ENCODE assay signal across 29 mouse cellular contexts in the genomic region with DNA sequence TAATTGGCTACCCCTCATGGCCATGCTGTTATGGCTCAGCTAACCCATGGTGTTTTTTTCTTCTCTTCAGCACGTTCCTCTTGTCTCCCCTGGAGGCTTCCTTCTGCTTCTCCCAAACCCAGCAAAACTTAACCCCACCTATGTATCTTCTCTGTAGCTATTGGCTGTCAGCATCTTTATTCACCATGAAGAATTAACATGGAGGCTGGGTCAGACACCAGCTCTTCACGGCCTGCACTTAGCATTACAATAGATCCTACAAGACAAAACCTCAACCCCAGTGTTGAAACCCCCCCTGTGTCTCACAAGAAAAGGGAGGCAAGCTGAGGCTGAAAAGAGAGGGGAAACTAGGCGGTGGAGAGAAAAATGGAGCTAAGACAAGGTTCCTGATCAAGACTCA.
A peak's percentile ranks its signal among the peaks of the same experiment; 100 is the strongest.
DNase-seq lines count a peak whose midpoint lies in the region; ATAC-seq and TF ChIP-seq lines count a peak whose summit lies in the region.
"Had no signal": no experiment of that assay in that cellular context is flagged by ENCODE, and none has a peak within 500 bp of the region (broad histone marks: within the 10 kb centered on the region; RNA-seq: fewer than 3 reads in every experiment).

No protein-coding gene starts in this region.

- no peak overlapping the region for H3K4me2 ChIP-seq in midbrain, embryonic 11.5 days
- H3K4me2 ChIP-seq in midbrain, embryonic 16.5 days (ENCODE audit: low read length), result no peak overlapping the region
- H3K4me2 ChIP-seq: embryonic facial prominence, embryonic 12.5 days; heart, embryonic 11.5 days; limb, embryonic 15.5 days; liver, embryonic 13.5 days; stomach, embryonic 15.5 days had no signal

- H3K9ac ChIP-seq in midbrain, embryonic 11.5 days (ENCODE audit: low read length), result no peak overlapping the region
- no peak overlapping the region for H3K9ac ChIP-seq in midbrain, embryonic 16.5 days (ENCODE audit: low read depth, low read length)
- H3K9ac ChIP-seq in ES-E14 (ENCODE audit: insufficient read depth, low read depth, low read length, poor library complexity, severe bottlenecking), result no peak overlapping the region; the same call in 1 of the 2 replicates
- H3K9ac ChIP-seq: embryonic facial prominence, embryonic 12.5 days; limb, embryonic 15.5 days; liver, embryonic 13.5 days; stomach, embryonic 15.5 days had no signal

- DNase-seq in embryo, embryonic 11 days, result peak; percentile 1
- DNase-seq in embryo, embryonic 10 days (ENCODE audit: low spot score), result no peak
- DNase-seq in midbrain, embryonic 11.5 days (ENCODE audit: low spot score, missing footprints), result no peak
- peak; percentile 50 for DNase-seq in ES-E14 (ENCODE audit: low read depth, low spot score)
- DNase-seq in heart, adult 8-10 months (ENCODE audit: low spot score), result no peak
- DNase-seq in cerebellum, adult 18-20 months, result no peak
- DNase-seq: adrenal gland, postnatal 14 days; cerebellum, adult 11 months; cerebellum, adult 9-11 months; gastrocnemius, postnatal 14 days; heart, postnatal 4 days; kidney, adult 9 months; kidney, postnatal 10 days; layer of hippocampus, postnatal 36 days; liver, embryonic 13.5 days; lung, adult 18-20 months; lung, postnatal 4 days; right cerebral cortex, postnatal 25 days; thymus, postnatal 14 days had no signal

- H3K36me3 ChIP-seq in midbrain, embryonic 11.5 days (ENCODE audit: control insufficient read depth, insufficient read depth, low read length), result no peaks in the 10 kb centered on the region
- H3K36me3 ChIP-seq in midbrain, embryonic 16.5 days (ENCODE audit: control insufficient read depth, insufficient read depth, low read length), result no peaks in the 10 kb centered on the region
- no peaks in the 10 kb centered on the region for H3K36me3 ChIP-seq in ES-E14 (ENCODE audit: control insufficient read depth, insufficient read depth, low read length, poor library complexity, severe bottlenecking)
- H3K36me3 ChIP-seq: embryonic facial prominence, embryonic 12.5 days; limb, embryonic 10.5 days; limb, embryonic 15.5 days; liver, embryonic 13.5 days; stomach, embryonic 15.5 days had no signal

- no peaks in the 10 kb centered on the region for H3K27me3 ChIP-seq in midbrain, embryonic 11.5 days (ENCODE audit: control insufficient read depth, insufficient read depth, low read length)
- no peaks in the 10 kb centered on the region for H3K27me3 ChIP-seq in midbrain, embryonic 16.5 days (ENCODE audit: control insufficient read depth, insufficient read depth, low read depth, low read length)
- H3K27me3 ChIP-seq: embryonic facial prominence, embryonic 12.5 days; limb, embryonic 15.5 days; liver, embryonic 13.5 days; megakaryocyte, embryonic 14.5 days; stomach, embryonic 15.5 days had no signal

- 27% methylated on average over 3 of the region's 3 CpGs for WGBS in midbrain, embryonic 11.5 days
- WGBS in midbrain, embryonic 16.5 days, result 31% methylated on average over 3 of the region's 3 CpGs

- no peak overlapping the region for H3K4me3 ChIP-seq in midbrain, embryonic 11.5 days (ENCODE audit: low read depth, low read length)
- no peak overlapping the region for H3K4me3 ChIP-seq in midbrain, embryonic 16.5 days (ENCODE audit: low read depth, low read length)
- peak overlapping the region; percentile 56 to 86 for H3K4me3 ChIP-seq in ES-E14 (ENCODE audit: insufficient read depth in 1 of 2, low read depth in 1 of 2, low read length in 2 of 2, poor library complexity in 1 of 2, severe bottlenecking in 1 of 2)
- H3K4me3 ChIP-seq: embryonic facial prominence, embryonic 12.5 days; limb, embryonic 10.5 days; limb, embryonic 15.5 days; liver, embryonic 13.5 days; megakaryocyte, embryonic 14.5 days; stomach, embryonic 15.5 days had no signal

- no peak overlapping the region for H3K27ac ChIP-seq in midbrain, embryonic 11.5 days (ENCODE audit: low read depth, low read length)
- H3K27ac ChIP-seq in midbrain, embryonic 16.5 days (ENCODE audit: low read length), result no peak overlapping the region
- H3K27ac ChIP-seq in ES-E14 (ENCODE audit: insufficient read depth, low read depth, low read length, poor library complexity, severe bottlenecking), result peak overlapping the region; percentile 91
- H3K27ac ChIP-seq: embryonic facial prominence, embryonic 12.5 days; limb, embryonic 10.5 days; limb, embryonic 15.5 days; liver, embryonic 13.5 days; stomach, embryonic 15.5 days had no signal

- no peaks in the 10 kb centered on the region for H3K9me3 ChIP-seq in midbrain, embryonic 11.5 days (ENCODE audit: control insufficient read depth, low read length)
- no peaks in the 10 kb centered on the region for H3K9me3 ChIP-seq in midbrain, embryonic 16.5 days (replicated peaks; ENCODE audit: control insufficient read depth, low read length, poor library complexity, severe bottlenecking)
- no peaks in the 10 kb centered on the region for H3K9me3 ChIP-seq in ES-E14 (ENCODE audit: control insufficient read depth, insufficient read depth, low read depth, low read length)
- H3K9me3 ChIP-seq: embryonic facial prominence, embryonic 12.5 days; limb, embryonic 10.5 days; limb, embryonic 15.5 days; liver, embryonic 13.5 days; megakaryocyte, embryonic 14.5 days; stomach, embryonic 15.5 days had no signal

- peak; percentile 69 for ATAC-seq in midbrain, embryonic 11.5 days (ENCODE audit: low FRiP score)
- ATAC-seq in midbrain, embryonic 16.5 days, result no peak
- ATAC-seq: forebrain, embryonic 14.5 days; intestine, postnatal 0 days; lung, postnatal 0 days had no signal

- no peaks in the 10 kb centered on the region for H3K4me1 ChIP-seq in midbrain, embryonic 11.5 days (ENCODE audit: control insufficient read depth, insufficient read depth, low read length)
- H3K4me1 ChIP-seq in midbrain, embryonic 16.5 days (ENCODE audit: control insufficient read depth, insufficient read depth, low read length), result no peaks in the 10 kb centered on the region
- H3K4me1 ChIP-seq in ES-E14 (ENCODE audit: control insufficient read depth in 2 of 2, insufficient read depth in 2 of 2, low read length in 2 of 2, poor library complexity in 1 of 2), result no peaks in the 10 kb centered on the region; a peak in 1 of 4 replicates
- H3K4me1 ChIP-seq: embryonic facial prominence, embryonic 12.5 days; limb, embryonic 10.5 days; limb, embryonic 15.5 days; liver, embryonic 13.5 days; megakaryocyte, embryonic 14.5 days; stomach, embryonic 15.5 days had no signal

- in situ Hi-C loops in ES-E14 (cut with MboI; ENCODE audit: low sequenced_read_pairs in 2 of 2, unreplicated experiment in 2 of 2), result no loop called here

TF ChIP-seq in ES-E14, 5 proteins besides CTCF, POLR2A, EP300 and RAD21:
- TF ChIP-seq ZNF384 (IDR thresholded peaks at IDR 0.05; ENCODE audit: low read depth, low read length), result 0 out of 2 replicates have a peak, but pooled peaks have one; percentile 49
- no peak for TF ChIP-seq MAFK (IDR thresholded peaks at IDR 0.05; ENCODE audit: insufficient read depth, low read depth, low read length)
TF ChIP-seq in ES-E14: peak in this region for 1.

Comparison
In these comparisons a context has a peak if more than half of its experiments do, and no peak if none do; other contexts are left out.
1. DNase-seq: peak in embryo, embryonic 11 days (single experiment) and ES-E14 (single experiment); none in embryo, embryonic 10 days (single experiment), midbrain, embryonic 11.5 days (single experiment), heart, adult 8-10 months (single experiment) and cerebellum, adult 18-20 months (0 of 2).
2. H3K4me3 ChIP-seq: peak in ES-E14 (2 of 2); none in midbrain, embryonic 11.5 days (single experiment) and midbrain, embryonic 16.5 days (single experiment).